Mouse (Mus musculus) heart, postnatal 14 days (tissue): Measurements from ENCODE around the gene Fermt3. TPM values are rescaled to one million over a fixed set of nuclear protein-coding genes. Genes with fewer than 3 reads are reported as not detected.

Source experiments
- DNase-seq, 2 experiments: peaks; one replicate each; pipeline ENCODE4 v3.0.0; 2021 to 2022
- intact Hi-C: fragments of 180-260 bp; cut with DNase I; formaldehyde crosslinking; loops from one replicate; pipeline ENCODE4 v1.15.1; 2025
- total RNA-seq, 2 experiments: library from RNA; stranded (reverse); gene quantifications; 2 replicates each; pipeline ENCODE4 v1.2.3; 2021

The Fermt3 gene
- total RNA-seq, 2 experiments from 2014 or later, result 6.1 to 10.7 TPM

DNA sequence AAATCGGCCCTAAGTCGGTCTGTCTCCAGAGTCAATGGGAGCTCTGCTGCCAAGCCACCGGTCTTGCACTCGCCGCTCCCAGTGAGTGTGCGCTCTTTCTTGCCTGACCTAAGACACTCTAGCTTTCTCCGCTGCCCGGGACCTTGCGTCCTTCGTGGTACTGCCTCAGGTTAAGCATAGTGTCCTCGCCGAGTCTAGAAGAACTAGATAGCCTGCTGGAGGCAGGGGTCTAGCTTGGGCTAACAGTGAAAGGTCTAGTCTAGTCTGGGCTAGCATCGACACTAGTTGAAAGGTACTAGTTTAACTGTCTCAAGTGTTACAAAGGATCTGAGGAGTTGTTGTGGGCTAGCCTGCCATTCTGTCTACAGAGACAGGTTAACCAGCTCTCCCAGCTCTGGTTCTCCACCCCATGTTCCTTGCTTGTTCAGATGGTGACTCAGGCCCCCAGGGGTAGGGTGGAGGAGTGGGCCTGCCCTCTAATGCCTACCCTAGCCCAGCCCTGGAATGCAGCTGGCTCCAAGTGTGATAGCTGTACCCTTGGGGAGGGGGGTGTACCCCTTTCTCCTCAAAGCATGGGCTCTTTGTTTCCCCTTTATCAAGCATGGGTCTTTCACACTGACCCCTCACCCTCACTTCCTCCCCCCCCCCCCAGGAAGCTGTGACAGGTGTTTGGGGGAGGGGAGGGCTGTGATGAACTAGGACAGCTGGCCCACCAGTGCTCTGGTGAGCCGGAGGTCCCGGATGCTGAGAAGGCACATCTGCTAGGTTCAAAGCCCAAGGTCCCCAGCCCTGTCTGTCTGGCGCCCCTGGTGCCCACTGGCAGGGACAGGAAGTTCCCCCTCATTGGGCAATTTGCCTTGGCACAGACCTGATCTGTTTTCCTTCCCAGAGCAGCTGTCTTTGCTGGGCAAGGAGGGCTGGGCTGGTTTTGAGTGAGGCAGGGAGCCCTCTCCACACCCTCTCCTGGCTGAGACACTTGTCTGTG, 43.4 kb downstream of the Fermt3 start, which contains the start of gene Plcb3:
Gene Plcb3 (minus strand): TSS at position 934 of the 985 bp plus-strand sequence.
- intact Hi-C loops, result no loop called here

DNA sequence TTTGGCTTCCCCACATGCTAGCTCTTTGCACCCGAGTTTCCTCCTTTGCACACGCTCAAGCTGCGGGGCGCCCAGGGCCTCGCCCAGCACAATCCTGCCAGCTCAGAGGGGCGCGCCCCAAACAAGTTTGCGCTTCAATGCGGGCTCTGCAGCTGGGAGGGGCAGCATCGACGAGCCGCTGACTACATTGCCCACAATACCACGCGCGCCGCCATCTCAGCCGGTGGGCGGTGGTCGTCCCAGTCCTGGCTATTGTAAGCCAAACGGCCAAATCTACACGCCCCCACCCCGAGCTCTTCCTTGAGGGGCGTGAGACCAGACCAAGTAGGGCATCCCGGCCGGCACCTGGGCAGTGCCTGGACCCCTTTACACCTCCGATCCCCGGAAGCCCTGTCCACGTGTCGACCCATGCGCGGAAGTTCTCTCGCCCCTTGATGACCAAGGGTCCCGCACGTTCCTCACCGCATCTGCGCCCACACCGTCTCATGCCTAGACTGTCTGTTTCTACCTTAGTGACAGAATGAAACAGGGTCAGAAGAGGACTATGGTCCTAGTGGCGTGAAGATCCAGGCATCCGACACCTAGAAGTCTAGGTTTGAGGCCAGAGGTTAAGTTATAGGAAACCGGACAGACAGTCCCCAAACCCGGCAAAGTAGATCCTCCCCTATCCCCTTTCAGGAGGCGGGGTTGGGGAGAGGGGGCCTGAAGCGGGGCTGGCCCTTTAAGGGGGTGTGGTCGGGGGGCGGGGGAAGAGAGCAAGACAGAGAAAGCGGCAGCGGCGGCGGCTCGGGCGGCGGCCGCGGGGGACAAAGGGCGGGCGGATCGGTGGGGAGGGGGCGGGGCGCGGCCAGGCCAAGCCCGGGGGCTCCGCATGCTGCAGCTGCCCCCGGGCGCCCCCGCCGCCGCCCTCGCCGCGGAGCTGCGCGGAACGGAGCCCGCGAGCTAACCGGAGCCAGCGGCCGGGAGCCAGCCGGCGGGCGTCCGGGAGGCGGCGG, 44.8 kb downstream of the Fermt3 start, which contains the start of gene Ppp1r14b:
Gene Ppp1r14b (plus strand): TSS at position 758 of the 995 bp plus-strand sequence.
- DNase-seq, result peak; percentile 83 to 85
- intact Hi-C loops, result no loop called here

More for the DNA sequence above, 43.4 kb downstream of the Fermt3 start, which contains the start of gene Plcb3:
- DNase-seq, result peak; percentile 61 to 72

DNA sequence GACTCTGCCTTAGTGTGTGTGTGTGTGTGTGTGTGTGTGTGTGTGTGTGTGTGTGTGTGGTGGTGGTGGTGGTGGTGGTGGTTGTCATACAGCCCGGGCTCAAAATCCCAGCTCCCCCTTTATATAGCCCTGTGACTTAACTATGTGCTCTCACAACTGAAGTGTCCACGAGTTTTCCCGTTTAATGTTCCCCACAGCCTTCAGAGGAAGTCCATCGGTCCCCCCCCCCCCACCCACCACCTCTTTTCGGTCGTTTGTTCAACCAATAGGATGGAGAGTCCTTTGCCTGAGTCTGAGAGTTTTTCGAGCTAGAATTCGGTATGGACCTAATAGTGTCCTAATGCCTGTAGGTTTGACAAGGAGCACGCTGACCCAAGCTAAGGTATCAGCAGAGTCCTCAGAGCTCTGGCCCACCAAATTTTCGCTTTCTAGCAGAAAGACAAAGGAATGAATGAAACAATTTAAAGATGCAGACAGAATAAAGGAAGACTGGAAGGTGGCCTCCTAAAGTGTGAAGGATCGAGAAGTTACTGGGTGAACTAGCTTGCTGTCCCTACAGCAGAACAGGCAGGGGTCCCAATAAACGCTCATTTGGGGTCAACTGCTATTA, 45.6 kb downstream of the Fermt3 start:
- no peak for DNase-seq
- intact Hi-C loops, result no loop called here

DNA sequence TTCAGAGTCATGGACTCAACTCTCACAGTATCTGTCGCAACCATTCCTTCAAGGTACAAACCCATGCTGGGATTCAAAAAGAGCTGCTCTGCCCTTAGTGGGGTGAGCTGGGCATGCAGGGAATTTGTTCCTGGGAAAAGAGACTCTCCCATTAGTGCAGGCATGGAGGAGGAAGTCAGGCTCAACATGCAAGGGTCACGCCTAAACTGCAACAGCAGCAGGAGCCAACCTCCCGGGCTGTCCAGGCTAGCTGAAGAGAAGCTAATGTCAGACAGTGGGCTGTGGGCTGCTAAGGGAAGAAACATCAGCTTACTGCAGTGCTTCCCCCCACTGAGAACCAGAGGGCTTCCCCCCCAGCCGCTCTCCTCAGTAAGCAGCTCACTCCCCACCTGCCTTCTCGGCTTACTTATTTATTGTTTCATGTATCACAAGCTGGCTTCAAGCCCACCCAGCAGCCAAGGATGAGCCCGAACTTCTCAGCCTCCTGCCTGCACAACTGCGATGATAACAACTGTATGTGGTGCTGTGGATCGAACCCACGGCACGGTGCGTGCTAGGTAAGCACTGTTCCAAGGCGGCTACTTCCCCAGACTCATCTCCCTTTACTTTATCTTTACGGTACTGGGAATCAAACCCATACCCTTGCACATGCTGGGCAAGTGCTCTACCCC, 46.9 kb downstream of the Fermt3 start:
- intact Hi-C loops, result no loop called here
- no peak for DNase-seq

DNA sequence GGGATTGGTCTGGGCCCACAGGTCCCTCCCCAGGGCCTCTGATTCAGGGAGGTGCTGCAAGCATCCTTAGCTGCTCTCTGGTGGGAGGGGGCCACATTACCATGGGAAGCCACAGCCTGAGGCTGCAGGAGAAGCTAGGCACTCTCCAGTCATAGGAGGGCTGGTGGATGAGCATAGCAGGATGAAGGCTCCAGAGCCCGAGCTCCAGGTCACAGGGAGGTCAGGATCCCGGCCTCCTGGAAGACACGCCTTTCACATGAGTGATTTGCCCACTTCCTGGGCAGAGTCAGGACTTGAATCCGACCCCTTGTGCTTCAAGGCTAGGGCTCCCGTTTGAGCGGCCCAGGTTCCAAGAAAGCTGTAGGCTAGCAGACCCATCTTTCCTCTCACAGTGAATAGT, 47.6 kb downstream of the Fermt3 start:
- no peak for DNase-seq
- intact Hi-C loops, result no loop called here

DNA sequence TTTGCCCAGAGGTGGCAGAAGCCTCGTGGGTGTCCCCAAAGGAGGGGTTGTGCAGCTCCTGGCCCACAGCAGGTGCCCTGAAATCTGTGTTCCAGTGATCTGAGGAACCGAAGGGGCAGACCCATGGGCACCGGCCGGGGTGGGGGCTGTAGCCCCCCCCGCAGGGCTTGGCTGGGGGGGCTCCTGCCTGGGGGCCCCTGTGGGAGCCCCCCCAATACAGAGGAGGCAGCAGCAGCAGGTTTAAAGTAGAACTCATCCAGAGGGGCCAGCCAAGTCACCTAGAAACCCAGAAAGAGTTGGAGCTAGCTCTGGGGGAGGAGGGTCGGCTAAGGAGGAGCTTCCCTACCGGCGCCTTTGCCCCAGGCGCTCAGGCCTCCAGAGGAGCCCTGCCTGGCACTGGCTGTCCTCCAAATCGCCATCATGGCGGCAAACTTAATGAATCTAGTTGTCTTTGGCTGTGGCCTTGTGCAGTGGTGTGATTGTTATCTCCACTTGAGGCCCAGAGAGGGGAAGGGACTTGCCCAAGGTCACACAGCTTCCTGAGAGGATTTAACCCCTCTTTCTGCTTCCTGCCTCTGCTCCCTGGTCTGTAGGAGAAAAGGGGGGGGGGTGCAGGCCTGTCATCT, 48.7 kb downstream of the Fermt3 start:
- DNase-seq, result no peak
- intact Hi-C loops, result loop anchor here (1.0 kb wide), 1 partner anchor 46 kb away; no protein-coding TSS in a partner anchor

DNA sequence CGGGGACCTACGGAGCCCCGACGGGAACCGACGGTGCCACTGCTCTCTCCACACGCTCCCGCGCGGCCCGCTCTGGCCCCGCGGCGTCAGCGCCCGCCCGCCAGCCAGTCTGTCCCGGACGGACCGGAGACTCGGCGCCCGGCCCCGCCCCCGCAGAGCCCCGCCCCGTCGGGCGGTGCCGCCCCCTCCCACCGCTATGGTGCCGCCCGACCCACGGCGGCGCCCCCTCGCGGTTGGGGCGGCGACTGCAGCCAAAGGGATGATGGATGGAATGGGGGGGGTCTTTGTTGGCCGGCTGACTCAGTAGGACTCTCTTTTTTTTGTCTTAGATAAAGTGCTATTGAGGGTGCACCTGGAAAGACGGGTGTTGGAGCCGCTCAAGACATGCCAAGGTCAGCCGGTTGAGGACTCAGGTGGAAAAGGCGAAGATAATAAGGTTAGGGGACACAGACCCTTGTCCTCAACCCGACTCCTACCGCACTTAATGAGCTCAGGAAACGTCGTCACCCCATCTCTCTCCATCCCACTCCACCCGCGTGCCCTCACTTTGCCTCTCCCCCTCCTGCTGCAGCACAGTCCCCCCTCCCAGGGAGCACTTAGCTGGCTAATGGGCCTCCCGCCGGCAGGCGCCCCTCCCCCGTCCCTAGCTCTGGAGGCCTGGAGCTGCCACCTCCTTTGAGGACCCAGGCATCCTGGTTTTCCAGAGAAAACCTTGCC, 49.4 kb downstream of the Fermt3 start:
- intact Hi-C loops, result loop anchor here (1.0 to 2.0 kb wide), 2 partner anchors 15 to 46 kb away; no protein-coding TSS in a partner anchor
- DNase-seq, result peak; percentile 87 to 89

DNA sequence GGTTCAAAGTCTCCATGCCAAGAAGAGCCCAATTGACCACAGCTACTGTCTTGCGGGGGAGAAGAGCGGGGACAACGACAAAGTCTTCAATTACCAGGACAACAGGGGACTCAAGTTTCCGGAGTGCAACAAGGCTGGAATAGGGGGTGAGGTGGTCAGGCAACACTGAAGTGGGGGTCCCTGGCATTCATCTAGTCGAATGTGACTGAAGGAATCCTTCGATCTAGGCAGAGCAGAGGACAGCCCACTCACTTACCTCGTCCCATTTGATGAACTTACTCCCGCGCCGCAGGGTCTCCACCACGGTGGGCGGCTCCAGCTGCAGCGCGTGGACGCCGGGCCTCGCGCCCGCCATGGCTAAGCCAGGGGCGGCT, 50.0 kb downstream of the Fermt3 start:
- intact Hi-C loops, result loop anchor here (2.0 kb wide), 1 partner anchor 14 kb away; no protein-coding TSS in a partner anchor
- DNase-seq, result no peak

DNA sequence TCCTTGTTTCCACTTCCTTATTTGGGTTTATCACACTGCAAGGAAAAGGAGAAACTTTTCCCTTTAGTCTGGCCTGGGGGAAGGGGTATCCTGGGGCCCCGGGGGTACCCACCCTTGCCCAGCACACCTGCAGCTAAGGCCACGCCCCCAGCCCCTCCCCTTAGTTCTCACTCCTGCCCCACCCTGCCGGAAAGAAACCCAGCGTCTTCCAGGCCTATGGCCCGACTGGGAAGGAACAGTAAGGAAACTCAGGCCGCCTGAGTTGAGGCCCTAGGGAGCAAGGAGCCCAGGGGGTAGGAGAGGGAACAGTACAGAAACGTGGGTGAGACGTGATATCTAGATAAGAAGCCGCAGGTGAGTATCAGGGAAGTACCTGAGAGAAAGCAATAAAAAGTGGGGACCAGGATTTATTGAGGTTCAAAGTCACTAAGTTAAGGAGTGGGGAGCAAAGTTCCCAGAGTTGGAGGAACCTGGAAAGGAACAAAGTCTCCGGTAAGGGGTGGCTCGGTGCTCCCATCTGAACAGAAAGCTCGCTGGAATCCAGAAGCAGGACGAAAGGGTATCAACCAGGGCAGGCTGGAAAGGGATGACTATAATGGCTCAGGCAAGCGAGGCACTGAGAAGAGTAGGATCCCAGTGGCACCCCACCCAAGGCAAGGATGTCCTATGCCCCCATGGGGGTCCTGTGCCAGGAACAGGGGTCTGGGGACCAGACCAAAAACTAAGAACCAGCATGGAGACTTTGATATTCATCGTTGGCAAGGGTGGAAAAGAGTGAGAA, 50.6 kb downstream of the Fermt3 start:
- no peak for DNase-seq
- intact Hi-C loops, result loop anchor here (2.0 kb wide), 1 partner anchor 14 kb away; no protein-coding TSS in a partner anchor

DNA sequence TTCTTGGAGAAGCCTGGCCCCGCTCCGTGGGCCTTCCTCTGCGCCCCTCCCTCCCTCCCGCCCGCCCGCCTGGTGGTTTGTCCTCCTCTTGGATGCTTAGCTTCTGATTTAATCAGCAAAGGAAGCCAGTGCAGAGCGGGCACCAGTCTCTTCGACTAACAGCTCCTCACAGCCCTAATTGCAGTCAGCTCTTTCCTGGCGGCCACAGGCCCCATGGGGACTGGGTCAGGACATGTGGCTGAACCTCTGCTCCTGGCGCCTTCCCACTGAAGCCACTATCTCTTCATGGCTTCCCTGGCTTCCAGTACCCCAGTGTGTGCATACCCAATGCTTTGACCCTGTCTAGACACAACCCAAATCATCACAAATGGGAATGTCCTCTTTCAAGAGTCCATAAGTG, 62.8 kb downstream of the Fermt3 start:
- intact Hi-C loops, result no loop called here
- DNase-seq, result no peak

DNA sequence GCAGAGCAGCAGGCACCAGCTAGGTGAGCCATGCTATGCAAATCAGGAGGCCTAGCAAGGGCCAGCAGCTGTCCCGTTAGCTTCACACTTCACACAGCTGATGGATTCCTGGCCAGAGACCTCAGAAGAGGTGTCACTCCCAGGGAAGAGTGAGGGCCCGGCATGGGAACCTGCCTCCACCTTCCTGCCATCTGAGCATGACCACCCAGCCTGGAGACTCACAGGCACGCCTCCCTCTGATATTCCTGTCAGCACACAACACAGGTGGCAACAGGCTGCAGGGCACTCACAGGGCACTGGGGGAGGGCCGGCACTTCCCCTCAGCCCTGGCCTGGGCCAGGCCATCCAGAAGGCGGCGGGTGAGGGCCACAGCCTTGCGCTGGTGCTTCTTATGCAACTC, 63.8 kb downstream of the Fermt3 start:
- DNase-seq, result peak in 1 of 2 experiments; percentile 50

DNA sequence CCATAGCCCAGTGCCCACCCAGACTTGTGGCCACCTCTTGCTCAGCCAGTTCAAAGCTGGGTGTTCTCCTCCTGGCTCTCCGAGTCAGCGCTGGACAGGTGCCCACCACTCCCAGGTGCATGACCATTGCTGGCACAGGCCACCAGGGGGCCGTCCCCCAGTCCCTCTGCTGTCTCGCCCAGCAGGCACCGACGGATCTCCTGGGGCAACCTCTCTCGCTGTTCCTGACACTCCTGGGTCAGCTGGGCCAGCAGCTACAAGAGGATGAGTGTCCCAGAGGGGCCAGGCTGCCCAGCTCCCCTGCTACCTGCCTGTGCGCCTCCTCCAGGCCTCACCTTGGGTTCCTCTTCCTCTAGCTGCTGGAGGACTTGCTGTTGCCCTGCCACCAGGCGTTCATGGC, 65.2 kb downstream of the Fermt3 start:
- DNase-seq, result peak in 1 of 2 experiments; percentile 67
- intact Hi-C loops, result loop anchor here (2.0 kb wide), 1 partner anchor 15 kb away; no protein-coding TSS in a partner anchor

More for the DNA sequence above, 63.8 kb downstream of the Fermt3 start:
- intact Hi-C loops, result loop anchor here (2.0 kb wide), 1 partner anchor 13 kb away; no protein-coding TSS in a partner anchor

DNA sequence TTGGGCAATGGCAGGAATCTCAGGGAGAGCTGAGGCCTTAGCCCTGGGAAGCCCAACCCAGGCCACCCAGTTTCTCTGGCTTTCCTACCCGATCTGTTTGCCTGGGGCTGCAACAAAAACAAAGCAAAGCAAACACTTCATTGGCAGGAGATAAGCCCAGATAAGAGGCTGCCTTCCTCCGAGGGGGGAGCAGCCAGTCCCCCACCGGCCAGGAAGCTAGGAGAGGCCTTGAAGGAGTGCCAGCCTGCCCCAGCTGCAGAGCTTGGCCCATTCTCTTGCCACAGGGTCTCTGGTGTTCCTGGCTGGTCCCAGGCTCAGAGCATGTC, 66.6 kb downstream of the Fermt3 start:
- DNase-seq, result peak; percentile 55 to 57
- intact Hi-C loops, result no loop called here

DNA sequence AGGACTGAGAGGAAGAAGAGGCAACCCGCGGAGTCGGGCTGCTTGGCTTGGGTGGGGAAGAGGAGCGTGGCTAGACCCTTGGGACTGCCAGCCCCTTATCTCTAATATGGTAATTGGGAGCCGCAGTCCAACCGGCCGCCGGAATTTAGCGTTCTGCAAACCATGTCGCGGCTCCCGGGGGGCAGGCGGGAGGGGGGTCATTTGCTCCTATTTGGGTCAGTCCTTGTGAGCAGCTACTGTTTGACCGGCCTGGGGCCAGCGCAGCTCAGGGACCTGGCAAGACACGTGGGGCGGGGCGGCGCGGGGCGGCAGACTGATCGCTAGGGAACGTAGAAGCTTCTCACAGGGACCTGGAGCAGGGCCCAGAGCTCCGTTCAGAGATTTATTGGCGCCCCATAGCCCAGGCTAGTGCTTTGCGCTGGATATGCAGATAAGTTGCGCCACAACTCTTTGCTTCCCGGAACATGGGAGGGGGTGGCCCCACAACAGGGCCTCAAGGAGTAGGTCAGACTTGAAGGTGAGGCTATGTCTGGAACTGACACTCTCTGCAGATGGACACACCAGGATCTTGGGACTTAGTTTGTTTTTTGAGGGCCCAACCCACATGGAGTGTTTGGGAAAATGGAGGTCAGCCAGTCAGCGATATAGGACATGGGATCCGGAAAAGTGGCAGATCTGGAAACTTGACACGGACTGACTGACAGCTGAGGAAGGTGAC, 67.1 kb downstream of the Fermt3 start:
- peak; percentile 86 to 90 for DNase-seq
- intact Hi-C loops, result no loop called here

DNA sequence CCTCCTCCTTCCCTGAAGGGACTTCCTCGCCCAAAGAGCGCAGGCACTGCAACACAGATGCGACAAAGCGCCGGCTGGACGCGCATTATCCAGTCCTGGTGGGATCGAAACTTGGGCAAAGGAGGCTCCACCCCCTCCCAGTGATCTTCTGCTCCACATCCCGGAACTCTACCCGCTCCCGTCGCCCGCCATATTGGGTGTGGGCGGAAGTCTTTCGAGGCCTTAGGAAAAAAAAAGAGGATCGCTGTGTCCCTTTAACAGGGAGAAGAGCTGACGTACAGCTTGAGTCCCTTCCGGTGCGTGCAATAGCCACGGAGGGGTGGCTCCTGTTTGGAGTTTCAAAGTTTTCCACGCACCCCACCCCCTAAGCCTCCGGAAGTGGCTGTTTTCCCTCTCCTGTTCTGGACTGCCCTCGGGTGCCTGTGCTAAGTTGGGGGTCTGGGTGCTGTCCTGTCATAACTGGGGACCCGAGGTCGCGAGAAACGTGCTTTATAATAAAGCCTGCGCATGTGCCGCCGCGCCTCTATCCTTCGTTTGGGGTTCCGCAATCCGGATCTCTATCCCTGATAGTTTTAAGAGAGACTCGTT, 67.8 kb downstream of the Fermt3 start:
- DNase-seq, result peak; percentile 92 to 95
- intact Hi-C loops, result no loop called here

DNA sequence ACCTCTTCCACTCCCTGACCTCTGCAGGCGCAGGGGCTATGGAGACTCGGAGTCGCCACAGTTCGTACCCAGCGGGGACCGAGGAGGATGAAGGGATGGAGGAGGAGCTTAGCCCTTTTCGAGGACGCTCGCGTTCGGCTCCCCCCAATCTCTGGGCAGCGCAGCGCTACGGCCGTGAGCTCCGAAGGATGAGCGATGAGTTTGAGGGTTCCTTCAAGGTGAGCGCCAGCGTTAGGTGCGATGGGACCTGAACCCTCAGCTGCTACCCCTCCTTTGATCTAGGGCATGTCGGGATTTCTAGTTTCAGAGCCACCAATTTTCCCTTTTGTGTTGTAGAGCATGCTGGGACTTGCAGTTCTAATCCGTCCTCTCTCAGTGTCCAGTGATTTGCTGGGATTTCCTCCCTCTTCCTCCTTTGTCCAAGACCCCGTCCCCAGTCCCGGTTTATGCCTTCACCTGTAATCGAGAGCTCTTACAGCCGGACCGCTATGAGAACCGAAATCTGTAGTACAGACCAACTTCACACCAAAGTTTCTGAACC, 68.6 kb downstream of the Fermt3 start:
- intact Hi-C loops, result no loop called here
- DNase-seq, result peak; percentile 47 to 53
